Mouse (Mus musculus): ENCODE data around the gene Mtg1. TPM values are rescaled to one million over a fixed set of nuclear protein-coding genes. Genes with fewer than 3 reads are reported as not detected.
"Not testable (repeated sequence)": the region's sequence is repeated elsewhere in the genome, so short reads cannot be mapped to it uniquely, and the experiment has no call there.

Mtg1 gene
- polyA plus RNA-seq, 1 experiment = 33.9 TPM

DNA sequence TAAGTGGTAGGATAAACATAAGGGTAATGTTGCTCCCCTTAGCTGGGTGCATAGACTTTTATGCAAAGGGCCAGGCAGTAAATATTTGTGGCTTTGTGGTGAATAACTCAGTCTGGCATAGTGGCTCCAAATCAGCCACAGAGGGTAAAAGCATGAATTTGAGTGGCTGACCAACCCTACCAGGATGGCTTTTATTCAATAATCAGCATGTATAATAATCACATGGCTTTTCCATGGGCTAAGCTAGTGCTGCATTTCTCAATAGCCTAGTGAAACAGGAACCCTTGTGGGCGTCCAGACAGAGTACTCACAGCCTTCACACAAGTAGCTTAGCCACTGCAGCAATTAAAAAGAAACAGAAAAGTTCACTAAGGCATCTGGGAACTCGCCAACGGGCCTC is 25.4 kb upstream of the Mtg1 start:
- no peak for TF ChIP-seq CTCF (IDR thresholded peaks at IDR 0.05; ENCODE audit: borderline replicate concordance, extremely low read depth, insufficient read depth, insufficient read length)
- no peak for TF ChIP-seq POLR2A (IDR thresholded peaks at IDR 0.05; ENCODE audit: borderline replicate concordance, extremely low read depth, insufficient read depth, insufficient read length, poor library complexity, severe bottlenecking)
- no peak for DNase-seq (ENCODE audit: low read depth)

DNA sequence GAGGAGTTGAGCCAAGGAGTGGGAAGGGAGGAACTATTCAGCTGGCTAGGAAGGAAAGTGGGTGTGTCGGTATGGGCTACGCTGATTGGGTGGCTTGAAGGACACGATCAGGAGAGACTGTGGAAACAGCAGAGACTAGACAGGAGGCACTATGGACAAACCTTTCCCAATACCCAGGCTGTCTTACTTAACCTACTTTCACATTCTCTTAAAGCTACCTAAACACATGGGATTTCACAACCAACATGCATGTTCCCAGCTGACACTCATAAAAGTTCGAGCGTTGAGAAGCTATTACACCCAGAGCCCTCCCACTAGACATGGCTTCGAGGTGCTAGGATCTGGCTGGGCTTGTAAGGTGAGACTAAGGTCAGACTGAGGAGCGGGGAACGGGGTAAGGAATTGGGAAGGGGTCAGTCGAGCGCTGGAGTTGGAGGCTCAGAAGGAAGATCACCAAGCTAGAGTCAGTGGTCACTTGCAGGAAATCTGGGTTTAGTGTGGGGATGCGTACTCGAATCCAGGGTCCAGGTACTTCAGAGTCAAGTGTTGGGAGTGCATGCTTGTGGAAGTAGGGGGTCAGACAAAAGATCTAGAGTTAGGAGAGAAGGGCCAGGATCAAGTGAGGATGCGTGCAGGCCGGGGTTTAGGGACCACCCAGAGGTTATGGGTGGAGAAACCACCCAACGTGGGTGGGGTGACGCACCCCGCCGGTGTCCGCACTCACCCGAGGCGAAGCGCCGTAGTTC is 21.6 kb upstream of the Mtg1 start, which contains the start of gene Paox:
Paox (plus strand) TSS at position 217 of the 746 bp plus-strand sequence.
- DNase-seq (ENCODE audit: low read depth) = peak; percentile 80
- TF ChIP-seq CTCF (IDR thresholded peaks at IDR 0.05; ENCODE audit: borderline replicate concordance, extremely low read depth, insufficient read depth, insufficient read length) = no peak
- TF ChIP-seq POLR2A (IDR thresholded peaks at IDR 0.05; ENCODE audit: borderline replicate concordance, extremely low read depth, insufficient read depth, insufficient read length, poor library complexity, severe bottlenecking) = no peak

DNA sequence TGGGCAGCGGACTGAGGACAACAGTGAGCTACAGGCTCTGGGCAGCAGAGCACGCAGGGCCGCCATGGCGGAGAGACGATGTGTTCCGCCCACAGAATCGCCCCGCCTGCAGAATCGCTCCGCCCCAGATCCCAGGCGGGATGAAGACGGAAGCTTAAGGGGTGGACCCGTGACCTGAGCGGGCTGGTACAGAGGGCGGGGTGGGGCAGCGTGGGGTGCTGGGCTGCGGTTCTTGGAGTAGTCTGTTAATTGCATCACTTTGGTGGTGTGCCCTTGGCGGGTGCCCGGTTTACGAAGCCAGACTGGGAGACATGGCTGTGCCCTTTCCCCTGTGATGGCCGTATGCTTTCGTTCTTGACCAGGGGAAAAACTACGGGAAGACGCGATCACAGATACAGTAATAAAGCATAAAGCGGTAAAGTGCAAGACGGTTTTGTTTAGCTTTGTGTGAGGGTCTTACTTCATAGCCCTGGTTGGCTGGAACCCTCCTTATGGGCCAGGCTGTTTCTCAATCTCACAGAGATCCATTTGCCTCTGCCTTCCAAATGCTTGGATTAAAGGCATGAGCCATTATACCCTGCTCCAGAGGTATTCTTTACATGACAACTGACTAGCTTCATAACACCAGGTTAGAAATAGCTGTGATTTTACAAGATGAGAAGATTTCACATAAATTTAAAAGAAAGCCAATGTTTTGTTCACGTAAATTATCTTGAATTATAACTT is 20.9 kb upstream of the Mtg1 start, which contains the start of gene Echs1:
Echs1 (minus strand) TSS at position 148 of the 726 bp plus-strand sequence.
- no peak for TF ChIP-seq CTCF (IDR thresholded peaks at IDR 0.05; ENCODE audit: borderline replicate concordance, extremely low read depth, insufficient read depth, insufficient read length)
- peak; percentile 76; the same call in 1 of the 2 replicates for TF ChIP-seq POLR2A (IDR thresholded peaks at IDR 0.05; ENCODE audit: borderline replicate concordance, extremely low read depth, insufficient read depth, insufficient read length, poor library complexity, severe bottlenecking)
- DNase-seq (ENCODE audit: low read depth) = peak; percentile 94

DNA sequence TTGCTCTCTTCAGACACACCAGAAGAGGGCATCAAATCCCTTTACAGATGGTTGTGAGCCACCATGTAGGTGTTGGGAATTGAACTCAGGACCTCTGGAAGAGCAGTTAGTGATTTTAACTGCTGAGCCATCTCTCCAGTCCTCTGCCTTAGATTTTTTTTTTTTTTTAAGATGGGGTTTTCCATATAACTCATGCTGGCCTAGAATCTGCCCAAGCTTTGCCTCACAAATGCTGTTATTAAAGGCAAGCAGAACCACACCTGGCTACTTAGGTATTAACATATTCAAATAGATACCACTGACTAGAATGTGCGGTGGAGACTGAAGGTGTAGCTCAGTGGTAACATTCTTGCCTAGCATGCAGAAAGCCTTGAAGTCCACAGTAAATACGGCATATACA is 16.9 kb upstream of the Mtg1 start:
- no peak for DNase-seq (ENCODE audit: low read depth)
- TF ChIP-seq POLR2A (IDR thresholded peaks at IDR 0.05; ENCODE audit: borderline replicate concordance, extremely low read depth, insufficient read depth, insufficient read length, poor library complexity, severe bottlenecking) (no peak), CTCF (IDR thresholded peaks at IDR 0.05; ENCODE audit: borderline replicate concordance, extremely low read depth, insufficient read depth, insufficient read length) (no peak)

DNA sequence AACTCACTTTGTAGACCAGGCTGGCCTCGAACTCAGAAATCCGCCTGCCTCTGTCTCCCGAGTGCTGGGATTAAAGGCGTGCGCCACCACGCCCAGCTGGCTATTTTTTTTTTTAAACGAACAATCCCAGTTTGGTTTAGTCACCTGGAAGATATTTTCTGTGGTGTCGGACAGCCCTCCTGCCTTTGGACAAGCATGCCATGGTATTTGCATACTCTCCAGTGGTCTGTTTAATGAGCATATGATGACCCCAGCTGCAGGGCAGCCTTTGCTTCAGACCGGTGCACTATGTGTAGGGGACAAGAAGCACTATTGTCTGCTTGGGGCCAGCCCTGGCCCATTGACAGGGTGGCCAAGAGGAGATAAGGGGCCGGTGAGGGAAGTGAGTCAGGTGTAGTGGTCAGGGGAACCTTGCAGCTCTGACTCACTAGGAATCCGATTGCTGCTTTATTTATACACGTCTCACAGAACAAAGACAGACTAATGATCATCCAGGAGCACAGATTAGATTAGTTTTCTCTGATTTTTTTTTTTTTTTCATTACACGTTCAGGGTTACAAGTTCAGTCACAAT is 15.9 kb upstream of the Mtg1 start:
- no peak for DNase-seq (ENCODE audit: low read depth)
- TF ChIP-seq POLR2A (IDR thresholded peaks at IDR 0.05; ENCODE audit: borderline replicate concordance, extremely low read depth, insufficient read depth, insufficient read length, poor library complexity, severe bottlenecking) (no peak), CTCF (IDR thresholded peaks at IDR 0.05; ENCODE audit: borderline replicate concordance, extremely low read depth, insufficient read depth, insufficient read length) (no peak)

DNA sequence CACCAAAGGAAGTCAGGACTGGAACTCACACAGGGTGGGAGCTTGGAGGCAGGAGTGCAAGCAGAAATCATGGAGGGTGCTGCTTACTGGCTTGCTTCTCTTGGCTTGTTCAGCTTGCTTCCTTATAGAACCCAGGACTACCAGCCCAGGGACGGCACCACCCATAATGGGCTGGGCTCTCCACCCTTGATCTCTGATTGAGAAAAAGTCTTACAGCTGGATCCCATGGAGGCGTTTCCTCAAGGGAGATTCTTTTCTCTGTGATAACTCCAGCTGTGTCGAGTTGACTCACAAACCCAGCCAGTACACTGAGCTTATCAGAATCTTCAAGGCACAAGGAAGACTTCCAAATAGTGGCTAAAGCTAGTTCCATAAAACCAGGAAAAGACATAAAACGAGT is 14.6 kb upstream of the Mtg1 start:
- TF ChIP-seq POLR2A (IDR thresholded peaks at IDR 0.05; ENCODE audit: borderline replicate concordance, extremely low read depth, insufficient read depth, insufficient read length, poor library complexity, severe bottlenecking) (no peak), CTCF (IDR thresholded peaks at IDR 0.05; ENCODE audit: borderline replicate concordance, extremely low read depth, insufficient read depth, insufficient read length) (no peak)
- DNase-seq (ENCODE audit: low read depth) = no peak

DNA sequence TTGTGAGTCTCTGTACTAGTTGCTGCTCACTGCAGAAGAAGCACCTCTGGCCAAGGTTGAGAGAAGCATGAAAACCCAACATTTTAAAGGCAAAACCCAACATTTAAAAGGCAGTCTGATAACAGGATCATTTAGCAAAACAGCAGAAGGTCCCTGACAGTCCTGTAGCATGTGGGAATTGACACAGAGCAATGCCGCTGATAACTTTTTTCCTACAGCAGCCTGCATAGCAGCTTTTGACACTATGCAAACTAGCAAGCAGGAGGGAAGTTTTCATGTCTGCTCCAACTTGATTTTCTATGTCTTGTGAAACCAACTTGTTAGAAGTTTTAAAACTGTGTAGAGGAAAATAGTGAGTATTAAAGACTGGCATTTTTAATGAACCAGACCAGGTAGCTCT is 13.0 kb upstream of the Mtg1 start:
- DNase-seq (ENCODE audit: low read depth) = no peak
- TF ChIP-seq CTCF (IDR thresholded peaks at IDR 0.05; ENCODE audit: borderline replicate concordance, extremely low read depth, insufficient read depth, insufficient read length) (no peak), POLR2A (IDR thresholded peaks at IDR 0.05; ENCODE audit: borderline replicate concordance, extremely low read depth, insufficient read depth, insufficient read length, poor library complexity, severe bottlenecking) (no peak)

DNA sequence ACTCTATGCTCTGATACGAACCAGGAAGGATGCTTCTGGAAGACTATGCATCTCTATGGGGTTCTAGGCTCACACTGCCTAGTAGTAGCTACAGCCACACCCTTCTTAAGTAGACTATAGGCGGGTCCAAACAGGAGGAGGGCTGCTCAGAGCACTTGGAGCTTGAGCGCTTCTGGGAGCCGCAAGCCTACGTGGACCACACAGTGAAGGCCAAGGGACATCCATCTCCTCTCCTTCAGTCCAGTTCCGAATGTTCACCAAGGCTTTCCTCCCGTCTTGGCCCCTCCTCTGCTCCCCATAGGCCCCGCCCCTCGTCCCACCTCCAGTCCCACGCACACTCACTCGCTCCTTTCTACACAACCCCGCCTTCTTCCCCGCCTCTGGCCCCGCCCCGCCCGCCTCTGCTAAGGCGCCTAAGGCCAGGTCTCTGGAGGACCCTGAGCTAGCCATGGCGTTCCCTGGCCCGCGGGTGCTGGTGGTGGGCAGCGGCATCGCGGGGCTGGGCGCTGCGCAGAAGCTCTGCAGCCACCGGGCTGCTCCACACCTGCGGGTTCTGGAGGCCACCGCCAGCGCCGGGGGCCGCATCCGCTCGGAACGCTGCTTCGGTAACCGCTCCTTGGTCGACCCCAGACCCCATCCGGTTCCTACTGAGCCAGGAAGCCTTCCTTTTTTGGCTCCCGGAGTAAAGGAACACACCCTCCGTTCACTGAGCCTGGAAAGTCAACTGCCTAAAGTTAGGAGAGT is 11.9 kb upstream of the Mtg1 start:
- TF ChIP-seq POLR2A (IDR thresholded peaks at IDR 0.05; ENCODE audit: borderline replicate concordance, extremely low read depth, insufficient read depth, insufficient read length, poor library complexity, severe bottlenecking) (no peak), CTCF (IDR thresholded peaks at IDR 0.05; ENCODE audit: borderline replicate concordance, extremely low read depth, insufficient read depth, insufficient read length) (no peak)
- peak; percentile 96 for DNase-seq (ENCODE audit: low read depth)

DNA sequence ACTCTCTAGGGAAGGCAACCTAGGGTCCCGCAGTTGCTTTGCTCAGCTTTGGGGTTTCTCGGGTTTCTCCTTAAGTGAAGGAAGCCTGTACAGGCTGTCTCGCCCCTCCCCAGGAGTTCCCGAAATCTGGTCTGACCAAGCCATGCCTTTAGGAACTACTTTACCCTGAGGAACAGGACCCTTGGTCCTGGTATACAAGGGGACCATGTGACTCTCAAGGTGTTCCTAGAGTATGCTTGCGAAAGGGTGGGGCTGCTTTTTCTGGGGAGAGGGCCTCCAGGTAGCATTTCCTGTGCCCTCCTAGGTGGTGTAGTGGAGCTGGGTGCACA is 11.4 kb upstream of the Mtg1 start:
- no peak for TF ChIP-seq CTCF (IDR thresholded peaks at IDR 0.05; ENCODE audit: borderline replicate concordance, extremely low read depth, insufficient read depth, insufficient read length)
- no peak for DNase-seq (ENCODE audit: low read depth)

DNA sequence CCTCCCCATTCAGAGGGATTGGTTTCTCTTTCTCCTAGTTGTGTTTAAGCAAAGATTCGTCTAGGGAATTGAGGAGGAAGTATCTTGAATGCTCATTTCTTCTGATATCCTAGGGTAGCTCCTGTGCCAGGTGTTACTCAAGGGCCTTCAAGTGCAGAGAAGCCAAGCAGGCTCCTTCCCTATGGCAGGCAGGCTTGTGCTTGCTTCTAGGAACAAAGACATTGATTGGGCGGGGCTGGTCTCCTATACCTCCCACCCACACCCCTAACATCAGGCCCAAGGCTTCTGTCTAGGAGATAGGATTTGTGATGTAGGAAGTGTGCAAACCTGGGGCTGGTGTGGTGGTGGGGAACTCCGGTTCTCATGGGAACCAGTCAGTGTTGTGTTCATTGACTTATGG is 10.4 kb upstream of the Mtg1 start:
- DNase-seq (ENCODE audit: low read depth) = no peak
- TF ChIP-seq POLR2A (IDR thresholded peaks at IDR 0.05; ENCODE audit: borderline replicate concordance, extremely low read depth, insufficient read depth, insufficient read length, poor library complexity, severe bottlenecking) (no peak), CTCF (IDR thresholded peaks at IDR 0.05; ENCODE audit: borderline replicate concordance, extremely low read depth, insufficient read depth, insufficient read length) (no peak)

DNA sequence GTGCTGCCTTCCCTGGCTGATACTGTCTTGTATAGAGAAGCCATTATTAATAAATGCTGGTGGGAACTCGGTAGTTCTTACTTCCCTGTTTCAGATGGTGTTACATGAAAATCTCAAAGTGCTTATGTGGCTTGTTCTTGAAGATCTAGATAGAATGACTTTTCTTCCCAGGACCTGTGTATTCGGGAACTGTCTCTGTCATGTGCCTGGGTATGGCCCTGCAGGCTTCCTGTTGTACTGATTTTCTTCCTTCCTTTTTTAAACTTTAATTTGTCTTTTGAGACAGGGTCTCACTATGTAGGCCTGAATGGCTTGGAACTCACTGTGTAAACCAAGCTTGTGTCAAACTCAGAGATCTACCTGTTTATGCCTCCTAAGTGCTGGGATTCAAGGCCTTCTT is 9.5 kb upstream of the Mtg1 start:
- no peak for DNase-seq (ENCODE audit: low read depth)
- no peak for TF ChIP-seq POLR2A (IDR thresholded peaks at IDR 0.05; ENCODE audit: borderline replicate concordance, extremely low read depth, insufficient read depth, insufficient read length, poor library complexity, severe bottlenecking)
- no peak for TF ChIP-seq CTCF (IDR thresholded peaks at IDR 0.05; ENCODE audit: borderline replicate concordance, extremely low read depth, insufficient read depth, insufficient read length)

DNA sequence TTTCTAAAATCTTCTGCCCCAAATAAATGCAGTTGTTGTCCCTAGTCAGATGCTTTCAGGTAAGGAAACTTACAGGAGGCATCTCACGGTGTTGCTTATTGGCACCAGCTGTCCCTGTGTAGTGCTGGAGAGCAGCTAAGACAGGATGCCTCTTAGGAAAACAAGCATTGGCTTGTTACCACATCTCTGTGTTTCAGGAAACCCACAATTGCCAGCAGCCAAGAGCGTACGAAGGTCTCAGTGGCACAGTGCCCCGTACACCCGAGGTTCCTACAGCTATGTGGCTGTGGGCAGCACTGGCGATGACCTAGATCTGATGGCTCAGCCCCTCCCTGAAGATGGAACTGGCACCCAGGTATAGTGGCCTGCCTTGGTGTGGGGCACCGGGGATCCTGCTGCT is 5.2 kb upstream of the Mtg1 start:
- not testable (repeated sequence) for DNase-seq (ENCODE audit: low read depth)

DNA sequence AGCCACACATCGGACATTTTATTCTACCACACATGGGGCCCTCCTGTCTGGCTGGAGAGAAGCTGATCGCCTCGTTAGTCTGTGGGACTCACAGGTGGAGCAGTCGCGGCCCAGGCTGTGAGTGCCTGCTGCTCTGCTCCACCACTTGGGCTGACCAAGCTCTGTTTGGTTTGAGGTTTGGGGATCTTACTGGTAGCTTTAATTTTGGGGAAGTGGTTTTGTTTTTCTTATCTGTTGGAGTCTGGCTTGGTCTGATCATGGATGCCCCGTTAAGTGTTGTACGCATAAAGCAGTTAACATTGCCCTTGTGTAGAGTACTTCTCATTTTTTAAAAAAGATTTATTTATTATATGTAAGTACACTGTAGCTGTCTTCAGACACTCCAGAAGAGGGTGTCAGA is 3.3 kb upstream of the Mtg1 start:
- not testable (repeated sequence) for DNase-seq (ENCODE audit: low read depth)
